Mouse (Mus musculus) G1E (cell line): Measurements from ENCODE around the gene Ppp1r36.

Experiments
- CTCF ChIP-seq: IDR thresholded peaks from 2 replicates; pipeline ENCODE4 v1.5.1; 2012; ENCODE audit warnings: low read depth, low read length, inconsistent platforms, mixed read lengths
- GATA2 ChIP-seq: IDR thresholded peaks from 2 replicates; pipeline ENCODE4 v1.6.1; 2012; ENCODE audit warnings: low read depth, low read length, inconsistent platforms, borderline replicate concordance

DNA sequence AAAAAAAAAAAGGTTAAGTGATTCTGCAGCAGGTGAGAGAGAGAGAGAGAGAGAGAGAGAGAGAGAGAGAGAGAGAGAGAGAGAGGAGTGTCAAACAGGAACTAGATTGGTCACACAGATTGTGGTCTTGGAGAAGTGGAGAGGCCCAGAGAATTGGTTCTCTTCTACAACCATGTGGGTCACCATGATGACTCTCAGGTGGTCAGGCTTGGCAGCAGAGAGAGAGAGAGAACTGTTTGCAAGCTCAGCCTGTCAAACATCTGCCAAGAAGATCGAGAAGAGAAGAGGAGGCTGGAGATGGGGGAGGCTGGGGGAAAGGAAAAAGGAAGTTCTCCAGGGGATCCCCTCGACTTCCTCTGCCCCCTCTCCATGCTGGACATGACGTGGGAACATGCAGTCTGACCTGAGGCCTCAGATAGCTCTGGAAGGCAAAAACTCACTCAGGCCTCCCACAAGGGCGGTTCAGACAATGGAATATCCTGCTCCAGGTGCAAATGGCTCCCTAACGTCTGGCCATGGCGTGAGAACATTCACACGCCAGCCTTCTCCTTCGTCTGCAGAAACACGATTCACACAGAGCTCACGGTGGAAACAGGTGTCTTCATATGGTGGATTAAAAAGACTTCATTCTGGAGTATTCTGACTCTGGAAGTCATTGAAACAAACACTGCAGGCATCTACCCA lies 56.4 kb downstream of the Ppp1r36 start:
- TF ChIP-seq CTCF (no peak), GATA2 (no peak)
